Comparison of ENCODE assay signal across 27 mouse cellular contexts in the genomic region with DNA sequence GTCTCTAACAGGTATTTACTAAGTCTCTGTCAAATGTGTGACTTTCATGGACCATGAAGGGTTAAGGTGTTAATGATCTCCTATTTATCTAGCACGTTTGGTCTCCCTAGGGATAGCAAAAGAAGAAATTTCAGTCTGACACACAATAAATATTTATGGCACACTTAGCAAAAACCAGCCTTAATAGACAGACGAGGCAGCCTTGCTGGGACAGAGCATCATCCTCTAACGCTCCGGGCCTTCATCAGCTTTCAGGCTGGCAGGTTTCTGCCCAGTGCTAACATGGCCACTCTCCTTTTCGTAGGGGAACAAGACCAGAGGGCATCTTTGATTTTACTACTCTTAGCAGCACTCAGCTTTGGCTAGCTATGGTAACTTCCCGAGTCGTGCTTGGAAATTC.
A peak's percentile ranks its signal among the peaks of the same experiment; 100 is the strongest.
DNase-seq lines count a peak whose midpoint lies in the region; ATAC-seq and TF ChIP-seq lines count a peak whose summit lies in the region.
"Had no signal": no experiment of that assay in that cellular context is flagged by ENCODE, and none has a peak within 500 bp of the region (broad histone marks: within the 10 kb centered on the region; RNA-seq: fewer than 3 reads in every experiment).

No protein-coding gene starts in this region.

- no peak for DNase-seq in forebrain, embryonic 11.5 days (ENCODE audit: low spot score)
- no peak for DNase-seq in forebrain, postnatal 0 days
- DNase-seq in midbrain, embryonic 10.5 days (ENCODE audit: low spot score): no peak
- no peak for DNase-seq in cerebellum, postnatal 14 days
- DNase-seq: adrenal gland, postnatal 10 days; cerebellum, adult 11 months; cerebellum, adult 9-10 months; gastrocnemius, postnatal 25 days; heart, adult 2 months; heart, postnatal 10 days; kidney, adult 8-10 months; kidney, postnatal 4 days; thymus, adult 2 months; thymus, postnatal 36 days had no signal

- H3K27ac ChIP-seq in forebrain, embryonic 11.5 days (ENCODE audit: low read depth, low read length): 0 out of 2 replicates have a peak overlapping the region, but pooled peaks have one; percentile 20
- no peak overlapping the region for H3K27ac ChIP-seq in forebrain, postnatal 0 days (ENCODE audit: low read depth, low read length)
- peak overlapping the region; percentile 87 for H3K27ac ChIP-seq in midbrain, embryonic 10.5 days (replicated peaks)
- no peak overlapping the region for H3K27ac ChIP-seq in midbrain, embryonic 16.5 days (ENCODE audit: low read length)
- H3K27ac ChIP-seq in hindbrain, embryonic 12.5 days: peak overlapping the region; percentile 85
- H3K27ac ChIP-seq in midbrain, embryonic 12.5 days (replicated peaks): peak overlapping the region; percentile 84
- H3K27ac ChIP-seq: heart, adult 2 months; heart, embryonic 13.5 days; kidney, postnatal 0 days; limb, embryonic 13.5 days; lung, embryonic 15.5 days had no signal

- H3K9ac ChIP-seq in forebrain, embryonic 11.5 days (ENCODE audit: low read length): no peak overlapping the region
- no peak overlapping the region for H3K9ac ChIP-seq in forebrain, postnatal 0 days
- H3K9ac ChIP-seq in midbrain, embryonic 16.5 days (ENCODE audit: low read depth, low read length): no peak overlapping the region
- H3K9ac ChIP-seq in hindbrain, embryonic 12.5 days: no peak overlapping the region
- no peak overlapping the region for H3K9ac ChIP-seq in midbrain, embryonic 12.5 days (replicated peaks)
- H3K9ac ChIP-seq: heart, embryonic 13.5 days; limb, embryonic 13.5 days; lung, embryonic 15.5 days; neural tube, embryonic 12.5 days had no signal

- ATAC-seq in forebrain, embryonic 11.5 days (replicated peaks; ENCODE audit: low FRiP score): no peak
- no peak for ATAC-seq in forebrain, postnatal 0 days
- no peak for ATAC-seq in midbrain, embryonic 16.5 days
- no peak for ATAC-seq in hindbrain, embryonic 12.5 days (ENCODE audit: low FRiP score)
- no peak for ATAC-seq in midbrain, embryonic 12.5 days (ENCODE audit: low FRiP score, low read depth)
- no peak for ATAC-seq in cerebellum, adult (ENCODE audit: insufficient number of reproducible peaks, low FRiP score, low TSS enrichment)
- ATAC-seq: intestine, embryonic 16.5 days had no signal

- H3K36me3 ChIP-seq in forebrain, embryonic 11.5 days (ENCODE audit: control insufficient read depth, insufficient read depth, low read length): no peaks in the 10 kb centered on the region
- H3K36me3 ChIP-seq in forebrain, postnatal 0 days (ENCODE audit: insufficient read depth): no peaks in the 10 kb centered on the region
- H3K36me3 ChIP-seq in midbrain, embryonic 10.5 days: no peaks in the 10 kb centered on the region
- no peaks in the 10 kb centered on the region for H3K36me3 ChIP-seq in midbrain, embryonic 16.5 days (ENCODE audit: control insufficient read depth, insufficient read depth, low read length)
- no peaks in the 10 kb centered on the region for H3K36me3 ChIP-seq in hindbrain, embryonic 12.5 days
- H3K36me3 ChIP-seq in midbrain, embryonic 12.5 days: no peaks in the 10 kb centered on the region
- H3K36me3 ChIP-seq: G1E; heart, embryonic 13.5 days; limb, embryonic 13.5 days; lung, embryonic 15.5 days; neural tube, embryonic 12.5 days had no signal

- H3K27me3 ChIP-seq in forebrain, embryonic 11.5 days (ENCODE audit: control insufficient read depth, insufficient read depth, low read length): no peaks in the 10 kb centered on the region
- no peaks in the 10 kb centered on the region for H3K27me3 ChIP-seq in forebrain, postnatal 0 days (ENCODE audit: insufficient read depth, low read length)
- H3K27me3 ChIP-seq in midbrain, embryonic 10.5 days (ENCODE audit: low read depth, poor library complexity, severe bottlenecking): no peaks in the 10 kb centered on the region
- H3K27me3 ChIP-seq in midbrain, embryonic 16.5 days (ENCODE audit: control insufficient read depth, insufficient read depth, low read depth, low read length): no peaks in the 10 kb centered on the region
- no peaks in the 10 kb centered on the region for H3K27me3 ChIP-seq in hindbrain, embryonic 12.5 days
- H3K27me3 ChIP-seq in midbrain, embryonic 12.5 days: no peaks in the 10 kb centered on the region
- H3K27me3 ChIP-seq: heart, embryonic 13.5 days; limb, embryonic 13.5 days; lung, embryonic 15.5 days; neural tube, embryonic 12.5 days had no signal

- no peak for TF ChIP-seq CTCF in forebrain, postnatal 0 days (IDR thresholded peaks at IDR 0.05; ENCODE audit: low read depth)

- H3K9me3 ChIP-seq in forebrain, embryonic 11.5 days (ENCODE audit: control insufficient read depth, low read length): no peaks in the 10 kb centered on the region
- no peaks in the 10 kb centered on the region for H3K9me3 ChIP-seq in forebrain, postnatal 0 days (ENCODE audit: low read length)
- H3K9me3 ChIP-seq in midbrain, embryonic 10.5 days (replicated peaks): no peaks in the 10 kb centered on the region
- no peaks in the 10 kb centered on the region for H3K9me3 ChIP-seq in midbrain, embryonic 16.5 days (replicated peaks; ENCODE audit: control insufficient read depth, low read length, poor library complexity, severe bottlenecking)
- no peaks in the 10 kb centered on the region for H3K9me3 ChIP-seq in hindbrain, embryonic 12.5 days (replicated peaks)
- H3K9me3 ChIP-seq in midbrain, embryonic 12.5 days: no peaks in the 10 kb centered on the region
- H3K9me3 ChIP-seq: heart, embryonic 13.5 days; limb, embryonic 13.5 days; lung, embryonic 15.5 days; neural tube, embryonic 12.5 days had no signal

- no peak overlapping the region for H3K4me3 ChIP-seq in forebrain, embryonic 11.5 days (ENCODE audit: low read depth, low read length)
- no peak overlapping the region for H3K4me3 ChIP-seq in forebrain, postnatal 0 days (ENCODE audit: low read depth, low read length)
- no peak overlapping the region for H3K4me3 ChIP-seq in midbrain, embryonic 10.5 days
- H3K4me3 ChIP-seq in midbrain, embryonic 16.5 days (ENCODE audit: low read depth, low read length): no peak overlapping the region
- no peak overlapping the region for H3K4me3 ChIP-seq in hindbrain, embryonic 12.5 days
- no peak overlapping the region for H3K4me3 ChIP-seq in midbrain, embryonic 12.5 days
- H3K4me3 ChIP-seq: erythroblast, embryonic 14.5 days; heart, adult 2 months; heart, embryonic 13.5 days; limb, embryonic 13.5 days; lung, embryonic 15.5 days; neural tube, embryonic 12.5 days had no signal

- peaks cover 16% of the 10 kb centered on the region for H3K4me1 ChIP-seq in forebrain, embryonic 11.5 days (replicated peaks; ENCODE audit: control insufficient read depth, insufficient read depth, low read length)
- H3K4me1 ChIP-seq in forebrain, postnatal 0 days (ENCODE audit: insufficient read depth): 0 out of 2 replicates have a peak, but pooled peaks cover 10% of the 10 kb centered on the region
- peaks cover 48% of the 10 kb centered on the region for H3K4me1 ChIP-seq in midbrain, embryonic 10.5 days
- H3K4me1 ChIP-seq in midbrain, embryonic 16.5 days (ENCODE audit: control insufficient read depth, insufficient read depth, low read length): peaks cover 22% of the 10 kb centered on the region
- peaks cover 35% of the 10 kb centered on the region for H3K4me1 ChIP-seq in hindbrain, embryonic 12.5 days
- H3K4me1 ChIP-seq in midbrain, embryonic 12.5 days: peaks cover 57% of the 10 kb centered on the region
- H3K4me1 ChIP-seq: heart, embryonic 13.5 days; lung, embryonic 15.5 days had no signal

- 71% methylated on average over 7 of the region's 7 CpGs for WGBS in forebrain, embryonic 11.5 days
- WGBS in forebrain, postnatal 0 days: 52% methylated on average over 7 of the region's 7 CpGs
- 75% methylated on average over 7 of the region's 7 CpGs for WGBS in midbrain, embryonic 10.5 days
- 52% methylated on average over 7 of the region's 7 CpGs for WGBS in midbrain, embryonic 16.5 days
- WGBS in hindbrain, embryonic 12.5 days: 54% methylated on average over 7 of the region's 7 CpGs
- 63% methylated on average over 7 of the region's 7 CpGs for WGBS in midbrain, embryonic 12.5 days

- no peak overlapping the region for H3K4me2 ChIP-seq in forebrain, embryonic 11.5 days (ENCODE audit: low read depth, low read length, severe bottlenecking)
- no peak overlapping the region for H3K4me2 ChIP-seq in forebrain, postnatal 0 days (ENCODE audit: low read depth)
- no peak overlapping the region for H3K4me2 ChIP-seq in midbrain, embryonic 16.5 days (ENCODE audit: low read length)
- H3K4me2 ChIP-seq in hindbrain, embryonic 12.5 days (replicated peaks): no peak overlapping the region
- H3K4me2 ChIP-seq in midbrain, embryonic 12.5 days (replicated peaks): no peak overlapping the region
- H3K4me2 ChIP-seq: heart, embryonic 13.5 days; limb, embryonic 13.5 days; liver, embryonic 11.5 days; lung, embryonic 15.5 days had no signal

Comparison
In these comparisons a context has a peak if more than half of its experiments do, and no peak if none do; other contexts are left out.
1. H3K27ac ChIP-seq: peak in forebrain, embryonic 11.5 days (single experiment), midbrain, embryonic 10.5 days (single experiment), hindbrain, embryonic 12.5 days (single experiment) and midbrain, embryonic 12.5 days (single experiment); none in forebrain, postnatal 0 days (single experiment) and midbrain, embryonic 16.5 days (single experiment).